In the genomic region with DNA sequence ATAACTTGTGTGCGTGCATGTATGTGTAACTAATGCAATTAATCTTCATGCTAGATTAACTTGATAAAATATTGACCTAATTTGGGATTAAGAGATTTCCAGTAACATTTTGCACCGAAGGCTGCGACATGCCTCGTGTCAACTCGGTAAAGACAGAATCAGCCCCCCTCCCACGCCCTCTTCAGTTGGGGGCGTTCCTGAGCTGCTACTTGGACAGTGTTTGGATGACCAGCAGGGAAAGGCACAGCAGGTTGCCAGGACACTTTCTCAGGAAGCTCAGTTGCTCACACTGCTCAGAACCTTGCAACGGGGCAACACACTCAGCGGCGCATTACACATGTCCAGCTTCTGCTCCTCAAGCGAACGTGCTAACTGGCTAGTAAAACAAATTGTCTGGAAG, we compare ENCODE assay signal across 14 mouse cellular contexts.
DNase-seq lines count a peak whose midpoint lies in the region; ATAC-seq and TF ChIP-seq lines count a peak whose summit lies in the region.
"Had no signal": no experiment of that assay in that cellular context is flagged by ENCODE, and none has a peak within 500 bp of the region (broad histone marks: within the 10 kb centered on the region; RNA-seq: fewer than 3 reads in every experiment).

No protein-coding gene starts in this region.

- H3K27me3 ChIP-seq in limb, embryonic 10.5 days (ENCODE audit: low read depth, poor library complexity, severe bottlenecking) = no peaks in the 10 kb centered on the region
- no peaks in the 10 kb centered on the region for H3K27me3 ChIP-seq in neural tube, embryonic 12.5 days (replicated peaks)
- no peaks in the 10 kb centered on the region for H3K27me3 ChIP-seq in cerebellum, adult 2 months (ENCODE audit: control insufficient read depth, insufficient read depth, low read length)
- no peaks in the 10 kb centered on the region for H3K27me3 ChIP-seq in liver, postnatal 0 days (ENCODE audit: insufficient read depth, low read length)
- H3K27me3 ChIP-seq: embryonic facial prominence, embryonic 13.5 days; liver, embryonic 15.5 days; megakaryocyte, embryonic 14.5 days had no signal

- 66% methylated on average over 12 of the region's 12 CpGs for WGBS in limb, embryonic 10.5 days
- 27% methylated on average over 12 of the region's 12 CpGs for WGBS in neural tube, embryonic 12.5 days
- 3% methylated on average over 12 of the region's 12 CpGs for WGBS in cerebellum, adult 2 months
- WGBS in liver, postnatal 0 days (ENCODE audit: insufficient replicate concordance) = 80% methylated on average over 12 of the region's 12 CpGs

- no peak for TF ChIP-seq POLR2A in cerebellum, adult 2 months (IDR thresholded peaks at IDR 0.05; ENCODE audit: borderline replicate concordance, insufficient read depth, low read length)

- ATAC-seq in neural tube, embryonic 12.5 days (ENCODE audit: low FRiP score, low read depth) = 0 out of 2 replicates have a peak, but pooled peaks have one; percentile 61
- no peak for ATAC-seq in monocyte, adult 5-6 weeks (replicated peaks; ENCODE audit: insufficient number of reproducible peaks, low FRiP score, low TSS enrichment, poor library complexity, severe bottlenecking)
- no peak for ATAC-seq in liver, postnatal 0 days

- no peaks in the 10 kb centered on the region for H3K9me3 ChIP-seq in limb, embryonic 10.5 days (replicated peaks)
- no peaks in the 10 kb centered on the region for H3K9me3 ChIP-seq in neural tube, embryonic 12.5 days
- no peaks in the 10 kb centered on the region for H3K9me3 ChIP-seq in liver, postnatal 0 days (ENCODE audit: low read length)
- H3K9me3 ChIP-seq: embryonic facial prominence, embryonic 13.5 days; liver, embryonic 15.5 days had no signal

- H3K4me1 ChIP-seq in limb, embryonic 10.5 days = peaks cover 5% of the 10 kb centered on the region
- H3K4me1 ChIP-seq in neural tube, embryonic 12.5 days = no peaks in the 10 kb centered on the region
- peaks cover 3% of the 10 kb centered on the region; the same call in 1 of the 2 replicates for H3K4me1 ChIP-seq in cerebellum, adult 2 months (ENCODE audit: control insufficient read depth, insufficient read depth, low read length)
- no peaks in the 10 kb centered on the region for H3K4me1 ChIP-seq in liver, postnatal 0 days (ENCODE audit: insufficient read depth)
- H3K4me1 ChIP-seq: embryonic facial prominence, embryonic 13.5 days; liver, embryonic 15.5 days; megakaryocyte, embryonic 14.5 days had no signal

- TF ChIP-seq EP300 in liver, postnatal 0 days (IDR thresholded peaks at IDR 0.05; ENCODE audit: low read depth) = no peak

- H3K4me3 ChIP-seq in limb, embryonic 10.5 days = no peak overlapping the region
- H3K4me3 ChIP-seq in neural tube, embryonic 12.5 days = no peak overlapping the region
- no peak overlapping the region for H3K4me3 ChIP-seq in cerebellum, adult 2 months (replicated peaks; ENCODE audit: insufficient read depth, low read depth, low read length)
- no peak overlapping the region for H3K4me3 ChIP-seq in liver, postnatal 0 days (ENCODE audit: low read depth, low read length)
- H3K4me3 ChIP-seq: embryonic facial prominence, embryonic 13.5 days; liver, embryonic 15.5 days; megakaryocyte, embryonic 14.5 days had no signal

- TF ChIP-seq CTCF in cerebellum, adult 2 months (IDR thresholded peaks at IDR 0.05; ENCODE audit: borderline replicate concordance, insufficient read depth, low read depth, low read length) = no peak
- no peak for TF ChIP-seq CTCF in liver, postnatal 0 days (IDR thresholded peaks at IDR 0.05; ENCODE audit: low read depth)

- intact Hi-C loops in heart, postnatal 10 days (cut with DNase I) = no loop called here

- H3K36me3 ChIP-seq in limb, embryonic 10.5 days = no peaks in the 10 kb centered on the region
- no peaks in the 10 kb centered on the region for H3K36me3 ChIP-seq in neural tube, embryonic 12.5 days
- H3K36me3 ChIP-seq in liver, postnatal 0 days (replicated peaks; ENCODE audit: insufficient read depth, low read length) = no peaks in the 10 kb centered on the region
- H3K36me3 ChIP-seq: embryonic facial prominence, embryonic 13.5 days; liver, embryonic 15.5 days had no signal

- H3K4me2 ChIP-seq in neural tube, embryonic 12.5 days (replicated peaks) = 0 out of 2 replicates have a peak overlapping the region, but pooled peaks have one; percentile 12
- no peak overlapping the region for H3K4me2 ChIP-seq in liver, postnatal 0 days (ENCODE audit: low read depth, low read length)
- H3K4me2 ChIP-seq: embryonic facial prominence, embryonic 13.5 days; liver, embryonic 15.5 days had no signal

- no peak overlapping the region for H3K9ac ChIP-seq in neural tube, embryonic 12.5 days
- no peak overlapping the region for H3K9ac ChIP-seq in liver, postnatal 0 days (replicated peaks)
- H3K9ac ChIP-seq: embryonic facial prominence, embryonic 13.5 days; liver, embryonic 15.5 days had no signal

- no peak overlapping the region for H3K27ac ChIP-seq in limb, embryonic 10.5 days
- H3K27ac ChIP-seq in neural tube, embryonic 12.5 days = no peak overlapping the region
- H3K27ac ChIP-seq in cerebellum, adult 2 months (ENCODE audit: insufficient read depth, low read length) = no peak overlapping the region
- H3K27ac ChIP-seq in liver, postnatal 0 days (ENCODE audit: low read depth) = no peak overlapping the region
- H3K27ac ChIP-seq: embryonic facial prominence, embryonic 13.5 days; liver, embryonic 15.5 days had no signal

- peak; percentile 59 for DNase-seq in heart, adult 11 months
- DNase-seq in heart, postnatal 10 days = no peak
- DNase-seq in embryo, embryonic 9.5 days (ENCODE audit: extremely low spot score) = peak; percentile 51
- DNase-seq in limb, embryonic 10.5 days (ENCODE audit: low spot score) = peak; percentile 35
- no peak for DNase-seq in cerebellum, adult 2 months
- DNase-seq in liver, postnatal 0 days = no peak
- DNase-seq: adrenal gland, adult 2 months; gastrocnemius, postnatal 14 days; thymus, adult 2 months had no signal

Comparison
In these comparisons a context has a peak if more than half of its experiments do, and no peak if none do; other contexts are left out.
1. DNase-seq: peak in heart, adult 11 months (single experiment), embryo, embryonic 9.5 days (single experiment) and limb, embryonic 10.5 days (single experiment); none in heart, postnatal 10 days (0 of 2), cerebellum, adult 2 months (0 of 2) and liver, postnatal 0 days (single experiment).